Mouse (Mus musculus) midbrain, embryonic 11.5 days (tissue): ENCODE results near the gene Ptprm. TPM values are rescaled to one million over a fixed set of nuclear protein-coding genes. Genes with fewer than 3 reads are reported as not detected.
A peak's percentile ranks its signal among the peaks of the same experiment; 100 is the strongest.

Source experiments
- ATAC-seq: fragments of 200-750 bp; cut with Nextera tagmentation; 2 replicates; pipeline ENCODE4 v1.8.0; 2017; ENCODE audit warnings: moderate TSS enrichment, moderate library complexity; ENCODE audit not compliant: low FRiP score
- DNase-seq: peaks from one replicate; pipeline ENCODE4 v3.0.0; 2015; ENCODE audit warnings: low spot score; ENCODE audit errors: missing footprints
- H3K27ac ChIP-seq: fragments of 300-500 bp; sonication (generic); 2 replicates; pipeline ENCODE4 v1.5.1; 2014; ENCODE audit warnings: low read depth, low read length
- H3K27me3 ChIP-seq: fragments of 300-500 bp; sonication (generic); 2 replicates; pipeline ENCODE4 v1.6.1; 2014; ENCODE audit warnings: mild to moderate bottlenecking, low read length, moderate library complexity, mixed read lengths; ENCODE audit not compliant: control insufficient read depth, insufficient read depth
- H3K36me3 ChIP-seq: fragments of 300-500 bp; sonication (generic); 2 replicates; pipeline ENCODE4 v1.6.1; 2014; ENCODE audit warnings: mild to moderate bottlenecking, low read length, moderate library complexity, mixed read lengths; ENCODE audit not compliant: control insufficient read depth, insufficient read depth
- H3K4me1 ChIP-seq: fragments of 300-500 bp; sonication (generic); 2 replicates; pipeline ENCODE4 v1.6.1; 2014; ENCODE audit warnings: low read length; ENCODE audit not compliant: control insufficient read depth, insufficient read depth
- H3K4me2 ChIP-seq: fragments of 300-500 bp; sonication (generic); 2 replicates; pipeline ENCODE4 v1.6.1; 2014; ENCODE audit warnings: mild to moderate bottlenecking, moderate library complexity
- H3K4me3 ChIP-seq: fragments of 300-500 bp; sonication (generic); 2 replicates; pipeline ENCODE4 v1.5.1; 2014; ENCODE audit warnings: low read depth, low read length
- H3K9ac ChIP-seq: fragments of 300-500 bp; sonication (generic); 2 replicates; pipeline ENCODE4 v1.6.1; 2014; ENCODE audit warnings: low read length
- H3K9me3 ChIP-seq: fragments of 300-500 bp; sonication (generic); 2 replicates; pipeline ENCODE4 v1.6.1; 2016; ENCODE audit warnings: low read length; ENCODE audit not compliant: control insufficient read depth
- WGBS: fragments of 180-500 bp; shearing (Covaris S2); extraction: QIAGEN DNeasy Blood & Tissue Kit; methylation state at CpG from one replicate; pipeline ENCODE4 v1.1.7; 2014; 5-methylcytosine and 5-hydroxymethylcytosine counted together
- polyA plus RNA-seq: library from polyadenylated mRNA; unstranded; fragments of >200 nt; fragmentation: Nextera tagmentation; extraction: Ambion mirVana; gene quantifications from 2 replicates; pipeline ENCODE4 v1.2.1, GENCODE M21; 2014

The Ptprm gene
- polyA plus RNA-seq, 1 experiment from 2014 or later, result 8.9 TPM

DNA sequence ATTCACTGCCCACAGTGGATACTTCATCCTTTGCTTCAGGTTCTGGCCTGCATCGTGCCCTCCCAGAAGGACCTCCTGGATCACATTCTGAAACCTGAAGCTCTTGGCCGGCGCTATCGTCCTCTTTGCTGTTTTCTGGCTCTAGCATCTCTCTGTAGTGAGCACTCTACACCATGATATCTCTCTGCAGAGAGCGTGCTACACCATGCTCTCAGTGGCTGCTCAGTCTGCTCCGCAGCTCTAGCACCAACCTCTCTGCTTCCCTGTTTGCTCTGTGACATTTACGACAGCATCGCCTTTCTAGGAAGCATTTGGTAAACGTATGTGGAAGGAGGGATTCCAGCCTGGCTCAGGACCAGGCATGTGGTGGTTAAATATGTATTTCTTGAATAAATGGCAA is 597.8 kb downstream of the Ptprm start:
- H3K27me3 ChIP-seq, result no peaks in the 10 kb centered on the region
- H3K4me2 ChIP-seq, result no peak overlapping the region
- H3K9ac ChIP-seq, result no peak overlapping the region

DNA sequence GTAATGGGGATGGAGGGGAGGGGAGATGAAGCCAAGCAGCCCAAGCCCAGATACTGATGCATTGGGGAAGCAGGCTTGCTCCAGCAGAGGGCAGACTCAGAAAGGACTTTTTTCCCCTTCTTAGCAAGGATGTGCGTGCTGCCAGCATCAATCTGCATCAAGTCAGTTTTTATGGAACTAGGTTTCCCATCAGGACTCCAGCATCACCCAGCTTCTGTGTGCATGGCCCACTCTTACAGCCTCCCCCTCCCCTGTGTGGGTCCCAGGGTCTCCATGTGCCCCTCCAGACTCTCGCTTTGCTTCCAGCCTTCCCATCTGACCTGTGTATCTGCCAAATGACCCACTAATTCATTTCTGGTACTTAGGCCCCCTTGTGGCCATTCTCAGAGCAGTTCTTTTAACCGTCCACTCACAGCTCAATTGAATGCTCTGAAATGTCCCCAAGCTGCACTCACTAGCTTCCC is 599.0 kb downstream of the Ptprm start:
- H3K27ac ChIP-seq, result no peak overlapping the region
- no peak overlapping the region for H3K4me3 ChIP-seq
- WGBS, result 24% methylated on average over 3 of the region's 3 CpGs

More for the DNA sequence above, 597.8 kb downstream of the Ptprm start:
- Histone ChIP-seq H3K27ac (peak overlapping the region; percentile 16; the same call in 1 of the 2 replicates), H3K4me3 (no peak overlapping the region), H3K9me3 (no peaks in the 10 kb centered on the region), H3K36me3 (no peaks in the 10 kb centered on the region), H3K4me1 (peaks cover 7% of the 10 kb centered on the region; the same call in 1 of the 2 replicates)
- DNase-seq (peak; percentile 82), ATAC-seq (no peak)
- 77% methylated on average over 9 of the region's 9 CpGs for WGBS

DNA sequence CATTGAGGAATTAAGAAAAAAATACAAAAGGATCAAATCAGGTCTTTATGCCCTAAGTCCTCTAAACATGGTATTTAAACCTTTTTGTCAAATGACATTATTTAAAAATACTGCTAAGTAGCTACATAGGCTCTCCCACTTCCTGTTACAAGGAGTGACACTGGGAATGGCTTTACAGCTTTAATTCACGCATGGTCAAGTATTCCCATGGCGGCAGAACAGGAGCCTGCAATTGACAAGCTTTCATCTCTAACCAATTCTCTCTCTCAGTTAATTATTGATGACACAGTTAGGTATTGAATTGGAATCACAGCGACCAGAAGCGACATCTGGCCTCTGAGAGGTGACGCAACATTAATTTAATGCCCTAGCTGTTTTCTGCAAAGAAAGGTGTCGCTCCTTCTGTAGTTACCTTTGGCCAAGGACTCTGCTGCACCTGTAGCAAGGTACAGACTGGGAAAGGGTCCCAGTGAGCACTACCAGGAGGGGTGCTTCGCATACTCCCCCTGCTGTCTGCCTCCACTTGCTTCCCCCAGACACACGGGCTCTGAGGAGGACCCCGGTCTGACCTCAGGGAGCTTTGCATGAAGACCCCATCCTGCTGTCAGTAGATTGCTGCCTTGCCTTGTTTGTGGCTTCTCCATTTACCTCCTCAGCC is 599.9 kb downstream of the Ptprm start:
- peaks cover 4% of the 10 kb centered on the region; the same call in 1 of the 2 replicates for H3K4me1 ChIP-seq
- H3K27ac ChIP-seq, result no peak overlapping the region
- no peaks in the 10 kb centered on the region for H3K36me3 ChIP-seq
- no peaks in the 10 kb centered on the region for H3K9me3 ChIP-seq
- WGBS, result 72% methylated on average over 9 of the region's 9 CpGs
- no peak for ATAC-seq
- no peak overlapping the region for H3K4me3 ChIP-seq
- DNase-seq, result no peak
- H3K27me3 ChIP-seq, result no peaks in the 10 kb centered on the region
- H3K9ac ChIP-seq, result no peak overlapping the region
- no peak overlapping the region for H3K4me2 ChIP-seq

More for the DNA sequence above, 599.0 kb downstream of the Ptprm start:
- Histone ChIP-seq H3K27me3 (no peaks in the 10 kb centered on the region), H3K9ac (no peak overlapping the region), H3K36me3 (no peaks in the 10 kb centered on the region), H3K4me2 (no peak overlapping the region), H3K9me3 (no peaks in the 10 kb centered on the region), H3K4me1 (peaks cover 4% of the 10 kb centered on the region; the same call in 1 of the 2 replicates)
- peak; percentile 57 for ATAC-seq
- peak; percentile 95 for DNase-seq

DNA sequence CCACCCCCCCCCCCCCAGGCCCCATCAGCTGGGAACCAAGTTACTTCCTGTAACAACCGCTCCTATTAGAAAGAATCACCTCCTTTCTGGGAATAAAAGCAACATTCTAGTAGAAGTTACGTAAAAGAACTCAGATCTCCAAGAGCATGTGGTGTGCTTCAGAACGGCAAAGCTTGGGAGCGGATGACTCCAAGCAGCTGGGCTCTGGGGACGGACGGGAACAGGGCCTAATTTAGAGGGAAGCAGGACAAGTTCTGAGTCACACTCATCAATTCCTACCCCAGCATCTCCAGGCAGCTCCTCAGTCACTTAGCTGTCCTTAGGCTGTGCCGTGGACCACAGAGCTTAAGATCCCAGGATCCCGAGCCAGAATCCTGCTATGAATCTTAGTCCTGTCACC is 602.5 kb downstream of the Ptprm start:
- Histone ChIP-seq H3K9me3 (no peaks in the 10 kb centered on the region), H3K9ac (no peak overlapping the region), H3K27ac (no peak overlapping the region), H3K36me3 (no peaks in the 10 kb centered on the region), H3K4me1 (peaks cover 4% of the 10 kb centered on the region; the same call in 1 of the 2 replicates), H3K27me3 (no peaks in the 10 kb centered on the region), H3K4me3 (no peak overlapping the region), H3K4me2 (no peak overlapping the region)
- 93% methylated on average over 8 of the region's 8 CpGs for WGBS
- DNase-seq (peak; percentile 54), ATAC-seq (no peak)

DNA sequence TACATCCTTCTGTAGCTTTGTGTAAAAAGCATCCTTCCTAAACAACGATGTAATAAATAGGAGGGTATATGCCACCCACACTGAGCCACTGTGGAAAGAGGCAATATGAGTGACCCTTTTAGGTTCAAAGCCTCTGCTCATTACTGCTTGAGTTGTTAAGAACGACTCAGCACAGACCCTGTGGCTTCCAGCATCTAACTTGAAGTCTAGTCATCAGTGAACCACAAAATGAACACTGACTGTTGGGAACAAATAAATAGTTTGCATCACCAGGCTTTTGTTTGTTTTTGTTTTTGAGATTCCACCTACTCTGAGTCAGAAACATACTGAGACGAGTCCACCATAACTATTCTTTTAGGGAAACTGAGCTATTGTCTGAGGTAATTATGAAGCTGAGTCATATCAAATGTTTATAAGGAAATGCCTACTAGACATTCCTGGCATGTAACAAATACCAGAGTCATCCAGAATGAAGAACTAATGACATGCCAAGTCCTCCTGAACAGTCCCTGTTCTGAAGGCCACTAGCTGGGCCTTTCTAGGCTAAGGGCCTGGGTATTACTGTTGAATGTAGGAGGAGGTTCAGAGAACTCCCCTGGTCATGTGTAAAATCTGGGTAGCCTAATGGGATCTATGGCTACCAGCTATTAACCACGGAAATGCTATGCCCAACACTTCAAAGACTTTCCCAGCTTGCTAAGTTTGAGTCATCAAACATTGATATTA is 603.6 kb downstream of the Ptprm start:
- no peaks in the 10 kb centered on the region for H3K27me3 ChIP-seq

DNA sequence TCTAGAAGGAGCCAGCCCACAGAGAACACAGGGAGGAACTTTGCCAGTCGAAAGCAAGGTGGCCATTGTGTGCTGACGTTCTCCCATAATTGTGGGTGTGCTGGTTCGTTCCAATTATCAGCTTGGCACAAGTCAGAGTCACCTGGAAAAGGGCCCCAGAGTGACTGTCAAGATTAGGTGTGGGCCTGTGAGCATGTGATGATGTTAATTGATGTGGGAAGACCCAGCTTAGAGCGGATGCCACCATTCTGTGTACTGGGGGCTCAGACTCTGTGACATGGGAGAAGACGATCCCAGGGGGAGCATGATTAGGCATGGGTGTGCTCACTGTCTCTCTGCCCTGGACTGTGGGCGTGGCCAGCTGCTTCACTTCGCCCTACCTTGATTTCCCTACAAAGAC is 604.3 kb downstream of the Ptprm start:
- Histone ChIP-seq H3K4me1 (no peaks in the 10 kb centered on the region), H3K4me2 (no peak overlapping the region), H3K27me3 (no peaks in the 10 kb centered on the region), H3K9ac (no peak overlapping the region), H3K4me3 (no peak overlapping the region), H3K9me3 (no peaks in the 10 kb centered on the region), H3K36me3 (no peaks in the 10 kb centered on the region), H3K27ac (no peak overlapping the region)
- ATAC-seq (no peak), DNase-seq (no peak)
- WGBS, result 84% methylated on average over 7 of the region's 7 CpGs

More for the DNA sequence above, 603.6 kb downstream of the Ptprm start:
- Histone ChIP-seq H3K9ac (no peak overlapping the region), H3K4me2 (no peak overlapping the region), H3K9me3 (no peaks in the 10 kb centered on the region), H3K27ac (no peak overlapping the region), H3K4me3 (no peak overlapping the region), H3K4me1 (no peaks in the 10 kb centered on the region), H3K36me3 (no peaks in the 10 kb centered on the region)
- 86% methylated on average over 4 of the region's 4 CpGs for WGBS
- ATAC-seq (no peak), DNase-seq (peak; percentile 51)

DNA sequence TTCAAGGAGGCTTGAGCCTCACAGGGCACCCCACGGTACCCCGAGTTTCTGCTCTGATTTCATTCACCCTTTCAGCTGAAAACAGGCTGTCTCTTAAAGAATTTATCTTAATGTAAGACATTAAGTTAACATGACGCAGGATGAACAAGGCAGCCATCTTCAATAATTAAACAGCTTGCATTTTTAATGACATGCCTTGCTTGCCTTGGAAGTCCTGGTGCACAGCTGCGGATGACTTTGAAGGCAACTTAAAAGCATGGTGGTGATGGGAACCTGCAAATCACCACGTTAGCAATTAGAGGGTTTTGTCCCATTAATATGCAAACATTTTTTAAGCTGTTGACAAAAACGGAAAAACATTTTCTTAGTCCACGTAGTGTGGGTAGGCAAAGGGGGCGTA is 607.8 kb downstream of the Ptprm start:
- ATAC-seq (no peak), DNase-seq (peak; percentile 41)
- no peaks in the 10 kb centered on the region for H3K4me1 ChIP-seq
- no peak overlapping the region for H3K4me3 ChIP-seq
- no peak overlapping the region for H3K4me2 ChIP-seq
- no peaks in the 10 kb centered on the region for H3K27me3 ChIP-seq
- H3K9ac ChIP-seq, result no peak overlapping the region
- no peaks in the 10 kb centered on the region for H3K9me3 ChIP-seq
- 89% methylated on average over 8 of the region's 8 CpGs for WGBS
- H3K36me3 ChIP-seq, result no peaks in the 10 kb centered on the region
- no peak overlapping the region for H3K27ac ChIP-seq

DNA sequence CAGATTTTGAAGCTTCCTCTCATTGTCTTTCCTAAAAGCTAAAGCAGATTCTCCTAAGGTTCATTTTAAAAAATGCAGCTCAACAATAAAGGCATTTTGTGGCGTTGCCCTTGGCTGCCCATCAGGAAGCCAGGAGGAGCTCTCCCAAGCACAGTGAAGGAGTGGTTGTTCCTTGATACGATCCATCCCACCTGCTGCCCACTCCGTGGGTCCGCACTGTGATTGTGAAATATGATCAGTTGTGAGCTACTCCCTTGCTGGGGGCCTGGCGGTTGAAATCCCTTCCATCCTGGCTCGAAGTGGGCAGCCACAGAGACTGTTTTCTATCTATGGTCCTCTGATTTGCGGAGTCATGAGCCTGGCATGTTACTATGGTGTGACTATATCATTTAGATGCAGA is 610.9 kb downstream of the Ptprm start:
- H3K9ac ChIP-seq, result no peak overlapping the region
- H3K4me1 ChIP-seq, result no peaks in the 10 kb centered on the region
- no peak overlapping the region for H3K4me2 ChIP-seq
- no peaks in the 10 kb centered on the region for H3K9me3 ChIP-seq
- H3K27me3 ChIP-seq, result no peaks in the 10 kb centered on the region
- no peak for ATAC-seq
- no peaks in the 10 kb centered on the region for H3K36me3 ChIP-seq
- no peak overlapping the region for H3K4me3 ChIP-seq
- H3K27ac ChIP-seq, result no peak overlapping the region
- 78% methylated on average over 7 of the region's 7 CpGs for WGBS
- peak; percentile 78 for DNase-seq

DNA sequence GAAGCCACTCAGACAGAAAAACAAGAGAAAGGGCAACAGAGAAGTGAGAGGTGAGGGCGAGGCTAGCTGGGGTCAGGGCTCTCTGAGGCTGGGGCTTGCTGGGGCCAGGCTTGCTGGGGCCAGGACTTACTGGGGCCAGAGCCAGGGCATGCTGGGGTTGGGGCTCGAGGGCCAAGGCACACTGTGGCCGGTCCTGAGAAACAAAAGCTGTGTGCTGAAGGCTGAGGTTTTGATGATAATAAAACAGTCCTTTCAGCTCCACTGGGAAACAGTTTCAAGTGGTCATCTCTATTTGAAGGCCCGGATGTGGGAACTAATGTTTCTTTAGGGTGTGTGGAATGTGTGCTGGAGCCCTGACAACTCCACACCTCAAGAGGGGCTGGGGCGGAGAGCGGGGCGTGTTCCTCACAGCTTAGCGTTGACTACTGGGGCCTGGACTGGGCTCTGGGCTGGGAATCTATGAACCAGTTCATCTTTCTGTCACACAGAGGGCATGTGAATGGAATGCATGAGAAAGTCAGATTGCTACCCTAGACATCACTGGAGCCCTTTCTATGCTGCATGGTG is 615.4 kb downstream of the Ptprm start:
- WGBS, result 82% methylated on average over 8 of the region's 8 CpGs
- peak; percentile 23 for DNase-seq

More for the DNA sequence above, 615.4 kb downstream of the Ptprm start:
- no peaks in the 10 kb centered on the region for H3K4me1 ChIP-seq
- H3K4me3 ChIP-seq, result no peak overlapping the region
- no peak overlapping the region for H3K27ac ChIP-seq
- no peak overlapping the region for H3K9ac ChIP-seq
- no peak for ATAC-seq
- no peaks in the 10 kb centered on the region for H3K36me3 ChIP-seq
- H3K27me3 ChIP-seq, result no peaks in the 10 kb centered on the region
- no peaks in the 10 kb centered on the region for H3K9me3 ChIP-seq
- H3K4me2 ChIP-seq, result no peak overlapping the region
